Mouse (Mus musculus) thymus, postnatal 36 days (tissue): ENCODE measurements around the gene 2310022A10Rik.

ENCODE experiments used
- DNase-seq, 2 experiments: peaks; one replicate each; pipeline ENCODE4 v3.0.0; 2022; ENCODE audit warnings: mixed read lengths in 2 of 2

2310022A10Rik gene

GRCm38 (mm10) chr7:27541922-27542321 is 11.1 kb upstream of the 2310022A10Rik start:
- no peak for DNase-seq

GRCm38 (mm10) chr7:27542392-27543033 is 10.5 kb upstream of the 2310022A10Rik start:
- DNase-seq = peak; percentile 94 to 96

DNA sequence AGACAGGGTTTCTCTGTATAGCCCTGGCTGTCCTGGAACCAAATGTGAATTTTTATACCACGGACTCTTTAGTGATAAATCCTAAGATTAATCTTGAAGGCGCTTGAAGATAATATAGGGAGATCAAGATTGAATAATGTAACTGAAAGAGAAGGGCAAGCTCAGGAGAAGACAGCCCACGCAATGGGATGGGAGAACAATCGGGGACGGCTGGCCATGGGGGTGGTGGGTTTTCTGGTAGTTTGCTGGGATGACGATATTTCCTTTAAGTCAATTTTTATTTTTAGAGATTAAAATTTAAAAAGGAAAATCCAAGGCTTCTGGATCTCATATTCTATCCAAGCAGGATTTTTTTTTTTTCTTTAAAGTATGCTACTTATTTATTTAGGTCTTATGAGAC is 10.0 kb upstream of the 2310022A10Rik start:
- DNase-seq = no peak

DNA sequence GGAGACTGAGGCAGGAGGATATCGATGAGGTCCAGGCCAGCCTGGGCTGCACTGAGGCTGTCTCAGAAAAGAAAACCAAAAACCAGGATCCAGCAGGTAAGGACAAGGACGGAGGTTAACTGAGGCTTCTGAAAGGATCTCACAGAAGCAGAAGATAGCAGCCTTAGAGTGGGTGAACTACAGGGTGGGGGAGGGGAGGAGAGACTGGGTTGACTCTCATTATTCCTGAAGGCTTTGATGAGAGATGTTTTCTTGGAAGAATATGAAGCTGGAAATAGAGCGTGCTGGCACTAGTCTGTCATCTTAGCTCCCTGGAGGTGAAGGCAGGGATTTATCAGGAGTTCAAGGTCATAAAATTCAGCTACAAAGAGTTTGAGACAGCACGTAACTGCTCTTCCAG is 9.2 kb upstream of the 2310022A10Rik start:
- no peak for DNase-seq

GRCm38 (mm10) chr7:27544675-27545370 is 8.2 kb upstream of the 2310022A10Rik start:
- peak; percentile 72 to 84 for DNase-seq

DNA sequence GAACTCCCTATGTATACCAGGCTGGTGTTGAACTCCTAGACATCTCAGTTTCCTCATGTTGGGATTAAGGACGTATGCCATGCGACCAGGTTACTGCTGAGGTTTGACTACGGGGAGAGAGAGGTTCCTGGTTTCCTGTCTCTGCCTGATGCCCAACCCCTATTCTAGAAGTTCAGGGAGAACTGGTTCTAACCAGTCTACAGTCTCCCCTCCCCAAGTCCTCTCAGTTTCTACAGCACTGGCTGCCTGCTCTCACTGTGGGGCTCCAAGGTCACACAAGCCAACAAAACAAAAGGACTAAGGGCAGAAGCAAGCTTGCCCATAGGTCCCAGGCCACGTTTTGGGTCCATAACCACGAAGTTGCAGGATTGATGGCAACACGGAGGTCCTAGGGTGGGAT is 3.4 kb upstream of the 2310022A10Rik start:
- no peak for DNase-seq

- no peak for DNase-seq
Measured at GRCm38 (mm10) chr7:27552070-27552469, 963 bp upstream of the 2310022A10Rik start.

GRCm38 (mm10) chr7:27560291-27560887 is 7.4 kb downstream of the 2310022A10Rik start:
- no peak for DNase-seq

DNA sequence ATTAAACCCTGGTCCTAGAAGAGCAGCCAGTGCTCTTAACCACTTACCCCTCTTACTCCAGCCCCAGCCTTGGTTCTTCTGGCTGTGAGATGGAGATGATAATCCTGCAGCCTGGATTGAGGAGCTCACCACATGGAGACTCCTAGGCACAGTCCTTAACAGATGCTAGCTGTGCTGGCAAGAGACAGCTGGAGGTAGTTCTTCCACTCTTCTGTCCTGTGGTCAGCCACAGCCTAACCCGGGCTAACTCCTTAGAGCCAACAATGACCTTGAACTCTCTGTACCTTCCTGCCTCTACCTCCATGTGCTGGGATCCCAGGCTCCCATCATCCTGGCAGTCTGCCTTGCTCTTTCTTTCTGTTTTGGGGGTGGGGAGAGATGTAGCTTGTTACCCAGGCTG is 7.9 kb downstream of the 2310022A10Rik start:
- DNase-seq = no peak

- DNase-seq = no peak
Measured at GRCm38 (mm10) chr7:27569580-27570224, 16.7 kb downstream of the 2310022A10Rik start.

GRCm38 (mm10) chr7:27572133-27572532 is 19.1 kb downstream of the 2310022A10Rik start:
- DNase-seq = no peak

- DNase-seq = no peak
Measured at GRCm38 (mm10) chr7:27574124-27574880, 21.3 kb downstream of the 2310022A10Rik start.

- peak; percentile 56 to 59 for DNase-seq
Measured at GRCm38 (mm10) chr7:27576914-27577313, 23.9 kb downstream of the 2310022A10Rik start.

- no peak for DNase-seq
Measured at GRCm38 (mm10) chr7:27577589-27577988, 24.6 kb downstream of the 2310022A10Rik start.

GRCm38 (mm10) chr7:27578465-27578864 is 25.4 kb downstream of the 2310022A10Rik start:
- no peak for DNase-seq

GRCm38 (mm10) chr7:27580380-27581174 is 27.5 kb downstream of the 2310022A10Rik start:
- DNase-seq = no peak

DNA sequence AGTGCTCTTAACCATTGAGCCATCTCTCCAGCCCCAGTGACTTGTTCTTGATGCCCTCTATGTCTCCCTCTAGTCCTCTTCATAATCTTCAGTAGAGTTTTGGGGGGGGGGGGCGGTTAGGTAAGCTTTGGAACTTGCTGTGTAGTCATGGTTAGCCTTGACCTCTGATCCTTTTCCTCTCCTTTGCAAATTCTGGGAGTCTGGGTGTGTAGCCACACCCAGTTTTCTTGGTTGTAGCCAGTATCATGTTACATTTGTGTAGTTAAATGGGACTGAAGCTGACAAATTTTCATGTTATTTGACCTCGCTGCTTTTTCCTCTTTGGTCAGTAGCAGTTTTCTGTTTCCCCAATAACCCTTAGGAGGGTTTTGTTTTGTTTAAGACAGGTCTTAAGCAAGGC is 33.8 kb downstream of the 2310022A10Rik start:
- no peak for DNase-seq

GRCm38 (mm10) chr7:27587741-27588140 is 34.7 kb downstream of the 2310022A10Rik start:
- no peak for DNase-seq

GRCm38 (mm10) chr7:27590088-27590487 is 37.1 kb downstream of the 2310022A10Rik start:
- no peak for DNase-seq

- DNase-seq = no peak
Measured at GRCm38 (mm10) chr7:27590566-27591213, 37.7 kb downstream of the 2310022A10Rik start.
